Mouse (Mus musculus): ENCODE data around the gene Banf1. TPM values are rescaled to one million over a fixed set of nuclear protein-coding genes. Genes with fewer than 3 reads are reported as not detected.
A peak's percentile ranks its signal among the peaks of the same experiment; 100 is the strongest.

Gene Banf1
- polyA plus RNA-seq, 1 experiment from 2014 or later: 330 TPM

DNA sequence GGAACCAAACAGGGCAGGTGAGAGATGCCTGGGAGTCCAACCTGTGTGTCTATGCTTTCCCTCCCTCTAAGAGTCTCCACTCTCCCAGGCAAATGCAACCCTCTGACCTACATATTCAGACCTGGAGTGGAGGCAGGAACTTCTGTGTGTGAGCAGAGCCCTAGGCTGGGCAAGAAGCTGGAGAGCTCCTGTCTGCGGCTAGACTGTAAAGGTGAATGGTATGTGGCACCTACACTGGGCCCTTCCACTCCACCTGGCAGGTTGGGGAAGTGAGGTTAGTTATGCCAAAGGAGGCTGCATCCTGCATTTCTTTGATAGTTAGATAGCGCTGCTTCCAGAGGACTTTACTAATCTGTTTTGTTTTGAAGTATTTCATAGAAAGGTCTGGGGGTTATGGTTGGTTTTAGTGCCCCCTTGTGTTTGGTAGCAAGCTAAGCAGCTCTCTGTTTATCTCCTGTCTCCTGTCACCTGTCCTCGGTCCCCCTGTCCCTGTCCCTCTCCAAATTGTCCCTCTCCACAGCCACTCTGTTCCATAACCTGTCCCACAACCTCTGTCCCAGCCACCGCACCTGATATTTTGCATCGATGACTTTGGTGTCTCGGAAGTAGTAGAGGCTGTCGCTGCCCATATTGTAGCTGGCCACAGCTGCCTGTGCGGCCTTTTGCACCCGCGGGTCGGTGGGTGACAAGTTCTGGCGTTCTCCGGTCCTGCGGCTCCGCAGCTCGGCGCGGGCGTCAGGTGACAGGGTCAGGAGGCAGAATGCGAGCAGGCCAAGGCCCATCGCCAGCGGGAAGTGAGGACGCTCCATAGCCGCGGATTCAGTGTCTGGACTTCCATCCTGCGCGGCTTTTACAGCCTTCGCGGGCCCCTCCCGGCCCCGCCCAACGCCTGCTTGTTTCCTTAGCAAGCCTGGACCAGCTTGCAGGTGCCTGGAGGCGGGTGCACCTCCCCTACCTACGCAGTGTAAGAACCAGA is 18.2 kb downstream of the Banf1 start:
- peak overlapping the region; percentile 34 for H3K4me3 ChIP-seq (replicated peaks; ENCODE audit: low read depth, low read length)
- no peak; the same call in 1 of the 2 replicates for ATAC-seq (ENCODE audit: low FRiP score, low TSS enrichment)
- no peaks in the 10 kb centered on the region for H3K27me3 ChIP-seq (ENCODE audit: control insufficient read depth, insufficient read depth, low read length)
- H3K9ac ChIP-seq (replicated peaks; ENCODE audit: low read length): peak overlapping the region; percentile 64
- no peaks in the 10 kb centered on the region for H3K9me3 ChIP-seq (ENCODE audit: control insufficient read depth, low read length)
- H3K36me3 ChIP-seq (ENCODE audit: control insufficient read depth, insufficient read depth, low read length): no peaks in the 10 kb centered on the region
- H3K4me2 ChIP-seq (ENCODE audit: low read length): peak overlapping the region; percentile 60
- DNase-seq: peak; percentile 77
- no peak overlapping the region for H3K27ac ChIP-seq (replicated peaks; ENCODE audit: low read depth, low read length)
- WGBS: 6% methylated on average over 34 of the region's 34 CpGs
- H3K4me1 ChIP-seq (ENCODE audit: control insufficient read depth, insufficient read depth, low read length): peaks cover 5% of the 10 kb centered on the region; the same call in 1 of the 2 replicates

DNA sequence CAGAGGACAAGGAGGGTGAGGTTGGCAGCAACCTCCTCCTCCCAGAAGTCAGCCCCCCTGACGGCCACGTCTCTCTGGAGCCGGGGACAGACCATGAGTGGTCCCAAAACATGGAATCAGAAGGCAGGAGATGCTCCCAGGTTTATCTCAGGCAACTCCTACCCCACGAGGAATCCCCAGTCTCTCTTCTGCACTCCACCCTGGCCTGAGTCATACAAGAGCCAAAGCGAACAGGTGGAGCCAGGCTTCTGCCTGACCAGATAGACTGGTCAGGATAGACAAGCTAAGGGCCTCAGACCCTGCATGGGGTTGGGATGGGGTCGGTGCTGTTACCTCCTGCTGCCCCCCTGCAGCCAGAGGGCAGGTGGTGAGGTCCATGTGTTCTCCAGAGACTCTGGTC is 18.9 kb downstream of the Banf1 start:
- H3K4me2 ChIP-seq (ENCODE audit: low read length): no peak overlapping the region
- ATAC-seq (ENCODE audit: low FRiP score, low TSS enrichment) (no peak), DNase-seq (no peak)
- H3K27me3 ChIP-seq (ENCODE audit: control insufficient read depth, insufficient read depth, low read length): no peaks in the 10 kb centered on the region
- H3K9ac ChIP-seq (replicated peaks; ENCODE audit: low read length): no peak overlapping the region
- no peak overlapping the region for H3K27ac ChIP-seq (replicated peaks; ENCODE audit: low read depth, low read length)
- H3K36me3 ChIP-seq (ENCODE audit: control insufficient read depth, insufficient read depth, low read length): no peaks in the 10 kb centered on the region
- H3K4me3 ChIP-seq (replicated peaks; ENCODE audit: low read depth, low read length): no peak overlapping the region
- H3K9me3 ChIP-seq (ENCODE audit: control insufficient read depth, low read length): no peaks in the 10 kb centered on the region
- peaks cover 5% of the 10 kb centered on the region; the same call in 1 of the 2 replicates for H3K4me1 ChIP-seq (ENCODE audit: control insufficient read depth, insufficient read depth, low read length)
- WGBS: 77% methylated on average over 6 of the region's 6 CpGs

DNA sequence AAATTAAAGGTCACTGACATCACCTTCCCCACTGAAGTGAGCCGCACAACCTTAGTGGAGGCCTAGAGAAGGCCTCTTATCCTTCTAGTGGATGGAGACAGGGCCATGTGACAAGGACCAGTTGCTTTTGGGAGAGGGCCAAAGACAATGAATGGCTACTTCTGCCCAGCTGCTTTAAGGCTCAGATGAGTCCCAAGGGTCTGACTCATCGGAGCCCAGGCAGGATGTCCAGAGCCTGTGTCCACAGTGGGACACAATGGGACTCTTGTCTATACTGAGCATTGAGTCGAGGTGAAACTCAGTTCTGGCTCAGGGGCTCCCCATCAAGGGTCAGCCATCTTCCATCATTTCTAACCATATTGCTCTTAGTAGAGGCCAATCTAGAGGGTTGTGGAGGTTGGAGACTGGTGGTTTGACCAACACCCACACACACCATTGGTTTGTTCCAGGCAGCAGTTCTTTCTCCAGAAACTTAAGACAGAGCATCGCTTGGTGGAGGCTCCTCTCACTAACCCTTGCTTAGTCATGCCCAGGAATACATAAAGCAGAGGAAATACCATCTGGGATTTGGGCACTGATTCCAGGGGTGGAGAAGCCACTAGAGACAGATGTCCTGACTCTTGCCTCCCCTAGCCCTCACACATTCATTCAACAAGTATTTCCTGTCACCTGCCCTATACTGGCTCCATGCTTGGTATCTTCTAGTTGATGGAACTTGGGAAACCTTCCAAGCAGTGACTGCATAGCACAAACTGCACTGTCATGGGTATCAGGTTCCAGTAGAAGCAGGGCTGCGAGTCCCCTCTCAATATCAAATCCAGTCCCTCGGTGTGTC is 21.5 kb downstream of the Banf1 start:
- no peaks in the 10 kb centered on the region for H3K36me3 ChIP-seq (ENCODE audit: control insufficient read depth, insufficient read depth, low read length)
- H3K27me3 ChIP-seq (ENCODE audit: control insufficient read depth, insufficient read depth, low read length): no peaks in the 10 kb centered on the region
- H3K4me3 ChIP-seq (replicated peaks; ENCODE audit: low read depth, low read length): no peak overlapping the region
- DNase-seq (no peak), ATAC-seq (ENCODE audit: low FRiP score, low TSS enrichment) (no peak)
- H3K9ac ChIP-seq (replicated peaks; ENCODE audit: low read length): no peak overlapping the region
- H3K4me1 ChIP-seq (ENCODE audit: control insufficient read depth, insufficient read depth, low read length): peaks cover 5% of the 10 kb centered on the region; the same call in 1 of the 2 replicates
- H3K27ac ChIP-seq (replicated peaks; ENCODE audit: low read depth, low read length): no peak overlapping the region
- H3K4me2 ChIP-seq (ENCODE audit: low read length): no peak overlapping the region
- WGBS: 85% methylated on average over 6 of the region's 6 CpGs
- no peaks in the 10 kb centered on the region for H3K9me3 ChIP-seq (ENCODE audit: control insufficient read depth, low read length)

DNA sequence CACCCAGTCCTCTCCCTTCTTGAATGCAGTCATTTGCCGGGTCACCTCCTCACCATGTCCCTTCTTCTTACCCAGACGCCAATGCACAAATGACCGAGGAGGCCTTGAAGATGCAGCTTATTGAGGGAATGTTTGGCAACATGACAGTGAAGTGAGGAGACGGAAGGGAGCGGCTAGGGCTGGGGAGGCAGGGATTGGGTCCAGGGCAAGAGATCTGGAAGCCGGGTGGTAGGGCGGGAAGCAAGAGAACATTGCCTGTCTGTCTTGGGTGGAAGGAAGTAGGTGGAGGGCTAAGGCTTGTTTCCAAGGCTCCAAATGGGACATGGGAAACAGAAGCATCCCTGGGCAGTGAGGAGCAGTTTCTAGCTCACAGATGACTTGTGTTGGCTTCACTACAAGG is 25.6 kb downstream of the Banf1 start:
- no peak overlapping the region for H3K27ac ChIP-seq (replicated peaks; ENCODE audit: low read depth, low read length)
- no peaks in the 10 kb centered on the region for H3K9me3 ChIP-seq (ENCODE audit: control insufficient read depth, low read length)
- DNase-seq (no peak), ATAC-seq (ENCODE audit: low FRiP score, low TSS enrichment) (no peak)
- 97% methylated on average over 7 of the region's 7 CpGs for WGBS
- H3K4me3 ChIP-seq (replicated peaks; ENCODE audit: low read depth, low read length): no peak overlapping the region
- no peaks in the 10 kb centered on the region for H3K4me1 ChIP-seq (ENCODE audit: control insufficient read depth, insufficient read depth, low read length)
- H3K27me3 ChIP-seq (ENCODE audit: control insufficient read depth, insufficient read depth, low read length): no peaks in the 10 kb centered on the region
- no peak overlapping the region for H3K4me2 ChIP-seq (ENCODE audit: low read length)
- no peaks in the 10 kb centered on the region for H3K36me3 ChIP-seq (ENCODE audit: control insufficient read depth, insufficient read depth, low read length)
- no peak overlapping the region for H3K9ac ChIP-seq (replicated peaks; ENCODE audit: low read length)

DNA sequence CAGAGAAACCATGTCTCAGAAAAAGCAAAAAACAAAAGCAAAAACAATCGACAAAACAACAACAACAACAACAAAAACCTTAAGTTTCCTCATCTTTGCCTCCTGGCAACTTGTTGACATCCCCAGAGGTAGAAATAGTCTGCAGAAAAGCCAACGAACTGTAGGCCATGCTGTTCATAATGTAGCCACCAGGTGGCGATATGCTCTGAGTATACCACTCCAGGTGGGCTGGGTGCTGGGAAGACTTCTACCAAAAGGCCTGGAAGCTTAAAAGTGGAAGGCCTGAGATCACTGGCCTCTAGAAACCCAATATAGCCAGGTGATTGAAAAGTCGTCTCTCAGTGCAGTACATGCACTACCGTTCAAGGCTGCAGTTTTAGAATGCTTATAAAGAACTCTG is 29.0 kb downstream of the Banf1 start:
- 23% methylated on average over 5 of the region's 5 CpGs for WGBS
- no peak for ATAC-seq (ENCODE audit: low FRiP score, low TSS enrichment)

DNA sequence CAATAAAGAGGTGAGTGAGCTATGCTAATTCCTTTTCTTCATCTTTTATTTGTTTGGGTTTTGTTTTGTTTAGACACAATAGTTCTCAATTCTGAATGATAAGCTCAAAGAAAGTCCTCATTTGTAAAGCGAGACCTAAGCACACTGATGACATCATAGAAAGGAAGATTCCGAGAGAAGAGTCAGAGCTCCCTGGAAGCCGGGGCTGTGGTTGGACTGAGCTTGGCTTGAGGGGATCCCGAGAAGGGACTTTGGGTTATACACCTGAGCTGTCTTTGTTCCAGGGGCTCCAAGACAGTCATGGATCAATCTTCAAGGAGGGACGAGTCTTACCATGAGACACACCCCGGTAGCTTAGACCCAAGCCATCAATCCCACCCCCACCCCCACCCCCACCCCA is 31.5 kb downstream of the Banf1 start, which contains the start of gene Catsper1:
Catsper1 (plus strand) TSS at position 301 of the 400 bp plus-strand sequence.
- DNase-seq (no peak), ATAC-seq (ENCODE audit: low FRiP score, low TSS enrichment) (no peak)
- Histone ChIP-seq H3K4me1 (ENCODE audit: control insufficient read depth, insufficient read depth, low read length) (no peaks in the 10 kb centered on the region), H3K9me3 (ENCODE audit: control insufficient read depth, low read length) (no peaks in the 10 kb centered on the region), H3K27ac (replicated peaks; ENCODE audit: low read depth, low read length) (no peak within 1 kb of the TSS), H3K9ac (replicated peaks; ENCODE audit: low read length) (no peak within 1 kb of the TSS), H3K4me3 (replicated peaks; ENCODE audit: low read depth, low read length) (no peak within 1 kb of the TSS), H3K36me3 (ENCODE audit: control insufficient read depth, insufficient read depth, low read length) (no peaks in the 10 kb centered on the region), H3K27me3 (ENCODE audit: control insufficient read depth, insufficient read depth, low read length) (no peaks in the 10 kb centered on the region), H3K4me2 (ENCODE audit: low read length) (no peak within 1 kb of the TSS)
- 89% methylated on average over 6 of the region's 6 CpGs for WGBS

More for the DNA sequence above, 29.0 kb downstream of the Banf1 start:
- Histone ChIP-seq H3K4me2 (ENCODE audit: low read length) (no peak overlapping the region), H3K36me3 (ENCODE audit: control insufficient read depth, insufficient read depth, low read length) (no peaks in the 10 kb centered on the region), H3K27ac (replicated peaks; ENCODE audit: low read depth, low read length) (no peak overlapping the region), H3K27me3 (ENCODE audit: control insufficient read depth, insufficient read depth, low read length) (no peaks in the 10 kb centered on the region), H3K9ac (replicated peaks; ENCODE audit: low read length) (no peak overlapping the region), H3K4me3 (replicated peaks; ENCODE audit: low read depth, low read length) (no peak overlapping the region), H3K4me1 (ENCODE audit: control insufficient read depth, insufficient read depth, low read length) (no peaks in the 10 kb centered on the region), H3K9me3 (ENCODE audit: control insufficient read depth, low read length) (no peaks in the 10 kb centered on the region)
- peak; percentile 82 for DNase-seq

DNA sequence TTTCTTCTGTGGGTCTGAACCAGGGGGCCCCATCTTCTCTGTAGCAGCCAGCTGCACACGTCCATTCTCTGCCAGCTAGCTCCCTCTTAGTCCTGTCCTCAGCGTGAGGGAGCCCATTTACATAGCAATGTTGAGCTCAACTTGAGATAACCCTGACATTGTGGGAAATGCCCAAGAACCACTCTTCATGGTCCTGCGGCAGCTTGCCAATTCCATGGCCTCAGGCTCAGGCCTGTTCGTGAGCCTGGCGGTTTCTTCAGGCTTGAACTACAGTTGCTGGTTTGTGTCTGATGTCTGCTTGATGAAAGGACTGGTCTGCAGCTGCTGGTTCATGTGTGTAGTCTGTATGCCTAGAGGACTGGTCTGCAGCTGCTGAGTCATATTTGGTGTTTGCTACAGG is 32.2 kb downstream of the Banf1 start:
- no peaks in the 10 kb centered on the region for H3K4me1 ChIP-seq (ENCODE audit: control insufficient read depth, insufficient read depth, low read length)
- ATAC-seq (ENCODE audit: low FRiP score, low TSS enrichment) (no peak), DNase-seq (no peak)
- H3K27me3 ChIP-seq (ENCODE audit: control insufficient read depth, insufficient read depth, low read length): no peaks in the 10 kb centered on the region
- no peak overlapping the region for H3K4me2 ChIP-seq (ENCODE audit: low read length)
- H3K27ac ChIP-seq (replicated peaks; ENCODE audit: low read depth, low read length): no peak overlapping the region
- H3K9ac ChIP-seq (replicated peaks; ENCODE audit: low read length): no peak overlapping the region
- H3K36me3 ChIP-seq (ENCODE audit: control insufficient read depth, insufficient read depth, low read length): no peaks in the 10 kb centered on the region
- no peak overlapping the region for H3K4me3 ChIP-seq (replicated peaks; ENCODE audit: low read depth, low read length)
- no peaks in the 10 kb centered on the region for H3K9me3 ChIP-seq (ENCODE audit: control insufficient read depth, low read length)
- 80% methylated on average over 5 of the region's 5 CpGs for WGBS

DNA sequence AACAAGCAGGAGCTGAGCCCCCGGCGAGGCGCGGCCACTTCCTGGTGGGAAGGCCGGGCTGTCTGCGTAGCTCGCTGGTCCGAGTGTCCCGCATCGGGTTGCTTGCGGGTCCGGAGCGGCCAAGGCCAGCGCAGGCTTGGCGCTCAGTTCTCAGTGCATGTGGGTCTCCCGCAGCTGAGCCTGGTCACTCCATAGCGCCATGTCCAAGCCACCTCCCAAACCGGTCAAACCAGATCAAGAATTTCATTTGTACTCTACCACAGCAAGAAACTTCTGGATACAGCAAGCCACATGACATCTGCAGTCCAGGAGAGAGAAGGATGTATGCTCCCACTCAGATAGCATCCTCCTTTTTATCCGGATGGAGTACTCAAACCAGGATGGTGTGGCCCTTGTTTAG is 39.0 kb downstream of the Banf1 start:
- Histone ChIP-seq H3K9me3 (ENCODE audit: control insufficient read depth, low read length) (no peaks in the 10 kb centered on the region), H3K36me3 (ENCODE audit: control insufficient read depth, insufficient read depth, low read length) (no peaks in the 10 kb centered on the region), H3K4me3 (replicated peaks; ENCODE audit: low read depth, low read length) (no peak overlapping the region), H3K4me2 (ENCODE audit: low read length) (no peak overlapping the region), H3K4me1 (ENCODE audit: control insufficient read depth, insufficient read depth, low read length) (no peaks in the 10 kb centered on the region), H3K27me3 (ENCODE audit: control insufficient read depth, insufficient read depth, low read length) (no peaks in the 10 kb centered on the region), H3K9ac (replicated peaks; ENCODE audit: low read length) (no peak overlapping the region), H3K27ac (replicated peaks; ENCODE audit: low read depth, low read length) (no peak overlapping the region)
- DNase-seq (no peak), ATAC-seq (ENCODE audit: low FRiP score, low TSS enrichment) (no peak)
- WGBS: 77% methylated on average over 19 of the region's 19 CpGs
